Mouse (Mus musculus) liver, adult 2 months (tissue): ENCODE results near the gene Gm28036. TPM values are rescaled to one million over a fixed set of nuclear protein-coding genes. Genes with fewer than 3 reads are reported as not detected.
A peak's percentile ranks its signal among the peaks of the same experiment; 100 is the strongest.

Experiments
- DNase-seq: peaks from one replicate; pipeline ENCODE4 v3.0.0-alpha.2; 2011; ENCODE audit warnings: low read depth, low spot score; ENCODE audit errors: extremely low read depth
- H3K27ac ChIP-seq: fragments of 200-500 bp; replicated peaks from 2 replicates; pipeline ENCODE4 v1.5.1; 2012; ENCODE audit warnings: low read depth, mild to moderate bottlenecking, control low read depth, inconsistent platforms, low read length; ENCODE audit not compliant: insufficient read depth
- H3K27me3 ChIP-seq: fragments of 200-500 bp; 2 replicates; pipeline ENCODE4 v1.6.1; 2012; ENCODE audit warnings: mild to moderate bottlenecking, moderate library complexity, low read length, inconsistent platforms; ENCODE audit not compliant: control insufficient read depth, insufficient read depth
- H3K36me3 ChIP-seq: fragments of 200-500 bp; 2 replicates; pipeline ENCODE4 v1.6.1; 2012; ENCODE audit warnings: low read length, inconsistent platforms; ENCODE audit not compliant: control insufficient read depth, insufficient read depth
- H3K4me1 ChIP-seq: fragments of 200-500 bp; 2 replicates; pipeline ENCODE4 v1.6.1; 2011; ENCODE audit warnings: low read length; ENCODE audit not compliant: control insufficient read depth, insufficient read depth
- H3K4me3 ChIP-seq: fragments of 200-500 bp; 2 replicates; pipeline ENCODE4 v1.5.1; 2011; ENCODE audit warnings: low read depth, mild to moderate bottlenecking, control low read depth, low read length, moderate library complexity; ENCODE audit not compliant: insufficient read depth
- H3K79me2 ChIP-seq: fragments of 200-500 bp; 2 replicates; pipeline ENCODE4 v1.6.1; 2012; ENCODE audit warnings: inconsistent platforms, mild to moderate bottlenecking, low read length, moderate library complexity; ENCODE audit not compliant: control insufficient read depth, insufficient read depth
- H3K9ac ChIP-seq: fragments of 200-500 bp; 2 replicates; pipeline ENCODE4 v1.6.1; 2012; ENCODE audit warnings: low read depth, mild to moderate bottlenecking, control low read depth, inconsistent platforms, low read length
- CTCF ChIP-seq: fragments of 200-500 bp; IDR thresholded peaks from 2 replicates; pipeline ENCODE4 v1.5.1; 2011; ENCODE audit warnings: low read depth, low read length, control low read depth
- POLR2A ChIP-seq: fragments of 200-500 bp; IDR thresholded peaks from 2 replicates; pipeline ENCODE4 v1.6.1; 2011; ENCODE audit warnings: low read length, control low read depth; ENCODE audit not compliant: insufficient read depth; ENCODE audit errors: extremely low read depth
- WGBS: fragments of 180-500 bp; shearing (Covaris S2); methylation state at CpG from one replicate; pipeline ENCODE4 v1.1.7; 2018; 5-methylcytosine and 5-hydroxymethylcytosine counted together
- polyA plus RNA-seq: library from polyadenylated mRNA; depleted of rRNA; stranded (reverse); fragments of >200 nt; gene quantifications from 2 replicates; pipeline ENCODE4 v1.2.3, GENCODE M21; 2012
- total RNA-seq: library from RNA; depleted of rRNA; stranded (reverse); fragments of >200 nt; gene quantifications from 2 replicates; pipeline ENCODE4 v1.2.3, GENCODE M21; 2014

Gm28036 gene
- total and polyA plus RNA-seq, 2 experiments = 1.1 to 1.6 TPM

DNA sequence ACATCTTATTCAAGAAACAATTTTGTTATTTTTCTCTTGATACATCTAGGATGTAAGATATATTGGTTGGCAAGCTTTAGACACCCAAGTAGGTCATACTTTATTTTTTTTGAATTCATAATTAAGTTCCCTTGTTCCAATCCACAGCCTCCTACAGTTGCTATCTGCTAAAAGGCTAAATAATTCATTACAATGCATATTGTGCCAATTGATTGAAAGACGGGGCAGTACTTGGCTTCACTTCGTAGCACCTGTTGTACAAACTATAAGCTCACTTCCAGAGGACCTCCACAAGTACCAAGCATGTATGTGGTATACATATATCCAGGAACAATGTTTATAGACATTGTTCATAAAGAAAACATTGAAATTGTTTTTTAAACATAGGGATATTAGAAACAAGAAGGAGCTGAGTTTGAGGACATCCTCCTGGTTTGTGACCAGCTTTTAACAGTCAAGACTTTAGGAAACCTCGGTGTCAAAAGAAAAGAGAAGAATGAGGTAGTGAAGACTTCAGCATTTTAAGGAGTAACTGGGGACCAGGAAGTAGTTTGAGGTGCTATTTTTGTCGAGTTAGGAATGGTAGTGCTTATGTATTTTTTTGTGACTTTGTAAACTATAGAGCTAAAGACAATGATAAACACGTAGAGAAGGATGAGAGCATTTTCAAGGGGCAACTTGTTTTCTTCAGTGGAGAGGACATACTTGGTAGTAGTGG, 19.5 kb upstream of the Gm28036 start:
- peaks cover 40% of the 10 kb centered on the region for H3K36me3 ChIP-seq
- no peaks in the 10 kb centered on the region for H3K27me3 ChIP-seq
- no peak overlapping the region for H3K27ac ChIP-seq
- H3K9ac ChIP-seq = no peak overlapping the region
- TF ChIP-seq CTCF (no peak), POLR2A (no peak)
- no peak overlapping the region for H3K4me3 ChIP-seq
- H3K4me1 ChIP-seq = peaks cover 4% of the 10 kb centered on the region; the same call in 1 of the 2 replicates
- WGBS = 67% methylated on average over 5 of the region's 5 CpGs
- no peak for DNase-seq
- H3K79me2 ChIP-seq = no peaks in the 10 kb centered on the region

DNA sequence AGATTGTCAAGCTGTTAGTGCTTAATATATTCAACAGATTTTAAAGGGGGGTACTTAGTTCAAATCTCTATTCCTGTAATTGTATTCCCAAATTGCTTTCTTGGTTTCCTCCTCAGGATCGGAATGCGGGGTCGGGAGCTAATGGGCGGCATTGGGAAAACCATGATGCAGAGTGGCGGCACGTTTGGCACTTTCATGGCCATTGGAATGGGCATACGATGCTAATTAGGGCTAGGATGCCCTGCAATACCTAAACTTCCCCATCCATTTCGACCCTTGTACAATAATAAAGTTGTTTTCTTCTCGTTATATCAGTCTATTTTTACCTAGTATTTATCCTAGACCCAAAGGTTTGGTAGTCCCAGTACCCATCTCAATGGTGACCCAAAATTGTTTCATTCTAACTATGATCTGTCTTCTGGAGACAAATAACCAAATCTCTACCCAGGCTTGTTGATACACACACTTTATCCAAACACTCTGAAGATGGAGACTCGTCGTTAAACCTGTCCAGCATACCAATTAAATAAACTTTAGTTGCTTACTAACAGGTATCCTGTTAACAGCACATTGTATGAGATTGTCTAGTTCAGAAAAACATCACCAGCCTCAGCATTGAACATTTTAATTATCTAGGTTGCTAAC, 18.7 kb upstream of the Gm28036 start:
- no peak overlapping the region for H3K9ac ChIP-seq
- H3K27me3 ChIP-seq = no peaks in the 10 kb centered on the region
- H3K4me3 ChIP-seq = no peak overlapping the region
- WGBS = 57% methylated on average over 11 of the region's 11 CpGs
- H3K4me1 ChIP-seq = peaks cover 4% of the 10 kb centered on the region; the same call in 1 of the 2 replicates
- TF ChIP-seq CTCF (no peak), POLR2A (no peak)
- peaks cover 34% of the 10 kb centered on the region for H3K36me3 ChIP-seq
- H3K27ac ChIP-seq = no peak overlapping the region
- no peak for DNase-seq
- no peaks in the 10 kb centered on the region for H3K79me2 ChIP-seq

DNA sequence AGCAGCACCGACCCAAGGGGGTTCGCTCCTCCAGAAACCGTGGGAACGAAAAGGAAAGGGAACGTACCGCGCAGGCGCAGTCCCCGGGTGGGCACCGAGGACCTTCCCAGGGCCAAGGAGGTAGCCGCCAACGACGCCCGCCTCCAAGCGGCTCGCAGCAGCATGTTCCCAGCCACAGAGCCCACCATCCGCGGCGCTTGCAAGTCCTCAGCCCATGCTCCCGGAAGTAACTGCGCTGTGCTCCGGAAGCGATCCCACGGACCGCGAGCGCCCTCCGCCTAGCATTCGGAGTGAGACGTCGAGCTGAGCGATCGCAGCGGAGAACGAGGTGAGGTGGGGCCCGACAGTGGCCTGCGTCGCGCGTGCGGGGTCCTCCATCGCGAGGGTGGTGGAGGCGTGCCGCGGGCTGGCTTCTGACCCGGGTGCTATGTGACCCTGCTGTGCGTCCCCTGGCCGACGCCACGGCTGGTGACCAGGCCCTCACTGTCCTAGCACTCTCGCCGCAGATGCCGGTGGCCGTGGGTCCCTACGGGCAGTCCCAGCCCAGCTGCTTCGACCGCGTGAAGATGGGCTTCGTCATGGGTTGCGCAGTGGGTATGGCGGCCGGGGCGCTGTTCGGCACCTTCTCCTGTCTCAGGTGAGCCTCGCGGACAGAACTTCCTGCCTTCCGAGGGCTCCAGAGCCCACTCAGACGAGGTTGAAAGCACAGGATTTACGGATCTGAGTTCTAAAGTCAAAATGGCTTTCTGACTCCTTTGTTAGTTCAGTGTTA, 17.2 kb upstream of the Gm28036 start, which contains the start of the genes Romo1 and Nfs1:
Gene Romo1 (plus strand): TSS at position 87 of the 772 bp plus-strand sequence.
Gene Nfs1 (minus strand): TSS at position 234 of the 772 bp plus-strand sequence.
- TF ChIP-seq CTCF (0 out of 2 replicates have a peak, but pooled peaks have one; percentile 30), POLR2A (peak; percentile 59)
- peak within 1 kb of the TSS; percentile 71 for H3K27ac ChIP-seq
- peak; percentile 81 for DNase-seq
- peaks cover 27% of the 10 kb centered on the region for H3K36me3 ChIP-seq
- peak within 1 kb of the TSS; percentile 87 for H3K9ac ChIP-seq
- H3K4me1 ChIP-seq = peaks cover 4% of the 10 kb centered on the region; the same call in 1 of the 2 replicates
- H3K4me3 ChIP-seq = peak within 1 kb of the TSS; percentile 70
- under 1% methylated on average over 70 of the region's 70 CpGs for WGBS
- H3K79me2 ChIP-seq = no peaks in the 10 kb centered on the region
- no peaks in the 10 kb centered on the region for H3K27me3 ChIP-seq

DNA sequence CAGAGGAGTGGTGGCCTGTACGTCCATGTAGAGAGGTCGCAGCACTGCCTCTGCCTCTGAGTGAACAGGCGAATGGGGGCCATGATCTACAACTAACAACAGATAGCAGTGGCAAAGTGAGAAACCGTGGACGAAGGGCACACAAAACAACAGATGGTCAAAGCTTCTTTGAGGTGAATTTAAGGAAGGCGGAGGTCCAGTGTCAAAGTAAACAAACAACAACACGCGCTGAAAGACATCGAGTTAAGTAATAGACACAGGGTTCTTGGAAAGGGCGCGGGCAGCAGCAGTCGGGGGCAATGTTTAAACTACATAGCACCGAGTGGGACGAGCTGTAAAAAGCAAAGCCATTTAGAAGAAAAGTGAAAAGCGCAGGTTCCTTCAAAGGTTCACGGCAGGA, 16.5 kb upstream of the Gm28036 start:
- TF ChIP-seq CTCF = no peak
- TF ChIP-seq POLR2A = no peak
- Histone ChIP-seq H3K4me3 (peak overlapping the region; percentile 70), H3K27ac (peak overlapping the region; percentile 43), H3K36me3 (peaks cover 24% of the 10 kb centered on the region), H3K27me3 (no peaks in the 10 kb centered on the region), H3K4me1 (peaks cover 4% of the 10 kb centered on the region; the same call in 1 of the 2 replicates), H3K9ac (peak overlapping the region; percentile 87), H3K79me2 (no peaks in the 10 kb centered on the region)
- DNase-seq = no peak
- WGBS = 3% methylated on average over 16 of the region's 16 CpGs

DNA sequence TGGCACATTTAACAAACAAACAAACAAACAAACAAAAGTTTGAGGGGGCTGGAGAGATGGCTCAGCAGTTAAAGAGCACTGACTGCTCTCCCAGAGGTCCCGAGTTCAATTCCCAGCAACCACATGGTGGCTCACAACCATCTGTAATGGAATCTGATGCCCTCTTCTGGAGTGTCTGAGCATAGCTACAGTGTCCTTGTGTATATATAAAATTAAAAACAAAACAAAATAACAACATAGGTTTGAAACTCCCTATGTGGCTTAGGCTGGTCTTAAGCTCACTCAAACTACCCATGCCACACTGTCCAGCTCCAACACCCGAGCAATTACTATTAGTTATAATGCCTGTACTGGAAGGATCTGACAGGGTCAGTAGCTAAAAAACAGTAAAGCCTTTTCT, 15.9 kb upstream of the Gm28036 start:
- Histone ChIP-seq H3K9ac (no peak overlapping the region), H3K27ac (no peak overlapping the region; the same call in 1 of the 2 replicates), H3K4me3 (no peak overlapping the region), H3K27me3 (no peaks in the 10 kb centered on the region), H3K36me3 (peaks cover 19% of the 10 kb centered on the region), H3K4me1 (peaks cover 4% of the 10 kb centered on the region; the same call in 1 of the 2 replicates), H3K79me2 (no peaks in the 10 kb centered on the region)
- WGBS = 90% methylated on average over 2 of the region's 2 CpGs
- DNase-seq = no peak
- no peak for TF ChIP-seq CTCF
- no peak for TF ChIP-seq POLR2A
